Mouse (Mus musculus) megakaryocyte, adult 5-6 weeks (primary cell): ENCODE data around the gene Srp54c. TPM values are rescaled to one million over a fixed set of nuclear protein-coding genes. Genes with fewer than 3 reads are reported as not detected.

ENCODE experiments used
- ATAC-seq: 2 replicates; pipeline ENCODE4 v1.8.0; 2016; ENCODE audit warnings: mild to moderate bottlenecking, inconsistent platforms; ENCODE audit not compliant: poor library complexity, severe bottlenecking
- total RNA-seq, 2 experiments: library from RNA; stranded (forward) in 1 of 2; stranded (reverse) in 1 of 2; fragments of 153-499, 151-499 nt in 1 of 2; fragments of 221-1000, 200-1000 nt in 1 of 2; gene quantifications; 2 replicates each; pipeline versions ENCODE4 v1.2.3 to v1.2.4; 2015 to 2017

The Srp54c gene
- total RNA-seq, 2 experiments from 2014 or later, result 62.3 to 68.0 TPM

GRCm38 (mm10) chr12:55309501-55309900, 79.5 kb downstream of the Srp54c start:
- ATAC-seq, result no peak

GRCm38 (mm10) chr12:55311841-55312240, 81.9 kb downstream of the Srp54c start:
- ATAC-seq, result no peak

Other genes starting within 250 kb of the Srp54c start
- gene Gm20403, start 243.6 kb upstream of the Srp54c start, total RNA-seq (2015), result not detected in 2 replicates
- not detected in 2 replicates for gene Gm20403, start 243.6 kb upstream of the Srp54c start, total RNA-seq (2017)
- gene Baz1a, start 215.8 kb upstream of the Srp54c start, total RNA-seq (2015), result 187 and 200 TPM in 2 replicates
- gene Baz1a, start 215.8 kb upstream of the Srp54c start, total RNA-seq (2017), result 105 and 107 TPM in 2 replicates
- 6.5 and 8.8 TPM in 2 replicates for gene 2700097O09Rik, start 150.1 kb upstream of the Srp54c start, total RNA-seq (2015)
- gene 2700097O09Rik, start 150.1 kb upstream of the Srp54c start, total RNA-seq (2017), result 2.5 and 6.2 TPM in 2 replicates
- 73.9 and 85.6 TPM in 2 replicates for gene Srp54a, start 149.9 kb upstream of the Srp54c start, total RNA-seq (2015)
- 136 and 142 TPM in 2 replicates for gene Srp54a, start 149.9 kb upstream of the Srp54c start, total RNA-seq (2017)
- gene Fam177a, start 105.7 kb upstream of the Srp54c start, total RNA-seq (2015), result 0.68 TPM in 1 of 2 replicates, not detected in the other
- gene Fam177a, start 105.7 kb upstream of the Srp54c start, total RNA-seq (2017), result 22.4 and 24.6 TPM in 2 replicates
- 23.0 and 23.2 TPM in 2 replicates for gene Srp54b, start 75.1 kb upstream of the Srp54c start, total RNA-seq (2015)
- gene Srp54b, start 75.1 kb upstream of the Srp54c start, total RNA-seq (2017), result 55.5 and 61.7 TPM in 2 replicates
- gene 1700047I17Rik2, start 30.6 kb upstream of the Srp54c start, total RNA-seq (2015), result 20.8 and 21.8 TPM in 2 replicates
- not detected in 2 replicates for gene 1700047I17Rik2, start 30.6 kb upstream of the Srp54c start, total RNA-seq (2017)
- 6.1 and 7.8 TPM in 2 replicates for gene 1110008L16Rik, start 69.4 kb downstream of the Srp54c start, total RNA-seq (2015)
- 5.0 and 6.5 TPM in 2 replicates for gene 1110008L16Rik, start 69.4 kb downstream of the Srp54c start, total RNA-seq (2017)
- 26.7 TPM in 2 replicates for gene Ppp2r3c, start 72.8 kb downstream of the Srp54c start, total RNA-seq (2015)
- gene Ppp2r3c, start 72.8 kb downstream of the Srp54c start, total RNA-seq (2017), result 19.7 and 20.4 TPM in 2 replicates
- gene Psma6, start 154.1 kb downstream of the Srp54c start, total RNA-seq (2015), result 237 and 241 TPM in 2 replicates
- 230 and 242 TPM in 2 replicates for gene Psma6, start 154.1 kb downstream of the Srp54c start, total RNA-seq (2017)